ENCODE assay signal across 18 mouse cellular contexts in the genomic region with DNA sequence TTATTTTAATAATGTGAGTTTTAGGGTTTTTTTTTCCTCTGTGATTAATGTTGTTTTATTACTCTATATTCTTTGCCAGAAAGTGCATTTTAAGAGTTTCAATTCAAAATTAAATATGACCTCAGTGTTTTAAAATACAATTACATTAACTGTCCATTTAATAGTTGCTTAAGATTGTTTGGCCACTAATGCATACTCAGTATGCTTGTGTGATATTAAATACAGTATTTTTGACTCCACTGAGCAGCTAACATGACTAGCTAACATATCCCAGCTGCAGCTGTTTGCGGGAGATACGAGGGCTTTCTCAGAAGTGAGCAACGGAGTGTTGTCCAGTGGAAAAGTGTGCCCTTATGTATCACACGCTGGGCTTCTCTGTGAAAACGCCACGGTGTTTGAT.
"Had no signal": no experiment of that assay in that cellular context is flagged by ENCODE, and none has a peak within 500 bp of the region (broad histone marks: within the 10 kb centered on the region; RNA-seq: fewer than 3 reads in every experiment).

No protein-coding gene starts in this region.

- H3K36me3 ChIP-seq: limb, embryonic 12.5 days; liver, embryonic 13.5 days; midbrain, embryonic 10.5 days; midbrain, embryonic 13.5 days; neural tube, embryonic 13.5 days had no signal

- H3K4me1 ChIP-seq: liver, embryonic 13.5 days; megakaryocyte, embryonic 14.5 days had no signal

- ATAC-seq: intestine, postnatal 0 days; lung, postnatal 0 days; midbrain, embryonic 13.5 days; midbrain, embryonic 16.5 days had no signal

- H3K9ac ChIP-seq: limb, embryonic 12.5 days; liver, embryonic 13.5 days; midbrain, embryonic 13.5 days; neural tube, embryonic 13.5 days had no signal

- H3K9me3 ChIP-seq: limb, embryonic 12.5 days; liver, embryonic 13.5 days; midbrain, embryonic 10.5 days; midbrain, embryonic 13.5 days; neural tube, embryonic 13.5 days had no signal

- H3K27me3 ChIP-seq: liver, embryonic 13.5 days; megakaryocyte, embryonic 14.5 days had no signal

- H3K4me3 ChIP-seq: layer of hippocampus, adult 2 months; limb, embryonic 12.5 days; liver, embryonic 13.5 days; megakaryocyte, embryonic 14.5 days; midbrain, embryonic 10.5 days; midbrain, embryonic 13.5 days; myocyte; neural tube, embryonic 13.5 days had no signal

- DNase-seq: kidney, adult 2 months; kidney, postnatal 14 days; layer of hippocampus, adult 9-11 months; liver, embryonic 13.5 days; lung, adult 2 months; lung, postnatal 36 days; right cerebral cortex, postnatal 4 days; thymus, postnatal 25 days had no signal

- H3K4me2 ChIP-seq: limb, embryonic 12.5 days; liver, embryonic 13.5 days; midbrain, embryonic 13.5 days; neural tube, embryonic 13.5 days had no signal

- H3K27ac ChIP-seq: layer of hippocampus, adult 2 months; liver, embryonic 13.5 days; midbrain, embryonic 10.5 days; midbrain, embryonic 13.5 days; neural tube, embryonic 13.5 days had no signal
